Mouse (Mus musculus): ENCODE data around the gene Adam12.

GRCm38 (mm10) chr7:134193089-134193488, 38.9 kb downstream of the Adam12 start:
- TF ChIP-seq POLR2A (IDR thresholded peaks at IDR 0.05; ENCODE audit: borderline replicate concordance, control insufficient read depth, low read depth, low read length): no peak
- TF ChIP-seq CTCF (IDR thresholded peaks at IDR 0.05; ENCODE audit: control insufficient read depth, insufficient read depth, low read length): no peak

All from bone marrow, adult 2 months (tissue).